Mouse (Mus musculus) embryonic stem cell, embryonic (primary cell): ENCODE measurements around the gene Grin2b.

Experiments used
- CTCF ChIA-PET, 4 experiments: fragments of 300-600 bp in 2 of 4; fragments of 350-600 bp in 2 of 4; sonication (Branson Sonifier 250); formaldehyde crosslinking; loops; one replicate each; lab custom pipeline; 2022; ENCODE audit warnings: inconsistent platforms in 2 of 4; lab: Charles Lee
- POLR2A ChIA-PET, 4 experiments: fragments of 300-600 bp in 2 of 4; fragments of 350-600 bp in 2 of 4; sonication (Branson Sonifier 250); formaldehyde crosslinking; loops; one replicate each; lab custom pipeline; 2022; ENCODE audit warnings: antibody characterized with exemption in 4 of 4, inconsistent platforms in 1 of 4; lab: Charles Lee

Grin2b gene

DNA sequence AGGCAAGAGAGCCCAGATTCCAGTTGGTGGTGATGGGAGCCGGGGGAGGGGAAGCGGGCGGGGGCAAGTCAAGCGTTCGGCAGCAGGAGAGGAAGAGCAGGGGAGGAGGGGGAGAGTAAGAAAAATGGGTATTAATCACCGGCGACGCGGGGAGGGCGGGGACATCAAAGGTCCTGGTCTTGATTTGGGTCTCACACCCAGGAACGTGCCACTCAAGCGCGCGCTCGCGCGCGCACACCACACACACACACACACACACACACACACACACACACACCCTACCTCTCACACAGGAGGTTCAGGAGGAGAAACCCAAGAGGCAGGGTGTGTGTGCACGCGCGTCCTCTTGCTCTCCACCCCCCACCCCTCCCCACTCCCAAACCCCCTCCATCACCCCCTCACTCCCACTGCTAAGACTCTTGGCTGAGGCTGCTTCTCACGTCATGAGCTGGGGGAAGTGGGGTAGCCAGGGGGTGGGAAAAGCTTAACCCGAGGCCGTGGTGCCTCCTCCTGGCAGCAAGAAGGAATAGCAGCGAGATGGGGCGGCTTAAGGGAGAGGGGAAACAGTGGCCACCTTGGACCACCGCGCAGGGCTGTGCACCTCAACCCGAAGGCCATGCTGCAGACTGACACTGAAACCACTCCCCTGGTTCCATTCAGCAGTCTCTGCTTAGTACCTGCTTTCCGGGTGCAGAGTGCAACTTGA, at the start of gene Grin2b:
Gene Grin2b (minus strand): TSS at position 321 of the 706 bp plus-strand sequence.
- ChIA-PET POLR2A (interaction anchor here in 3 of 4 experiments (0.6 to 1.9 kb wide), 5 partner anchors 9 to 475 kb away, joined by 3 to 4 read pairs (median 3); no protein-coding TSS in a partner anchor), CTCF (interaction anchor here (0.6 to 1.8 kb wide), 19 partner anchors 23 to 1010 kb away, joined by 3 to 8 read pairs (median 3); no protein-coding TSS in a partner anchor)

DNA sequence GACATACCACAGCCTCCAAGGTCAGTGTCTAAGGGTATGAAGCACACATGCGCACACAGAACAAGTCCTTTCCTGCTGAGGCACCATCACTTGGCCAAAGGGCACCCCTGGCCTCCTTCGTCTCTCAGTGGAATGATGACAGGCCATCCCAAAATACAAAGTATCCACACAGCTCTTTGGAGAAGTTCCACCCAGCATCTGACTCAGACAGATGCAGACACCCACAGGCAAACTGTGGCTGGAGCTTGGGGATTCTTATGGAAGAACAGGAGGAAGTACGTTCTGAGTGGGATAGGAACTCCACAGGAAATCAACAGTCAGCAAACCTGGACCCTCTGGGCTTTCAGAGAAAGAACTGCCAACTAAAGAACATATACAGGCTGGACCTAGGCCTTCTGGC, 48.6 kb upstream of the Grin2b start:
- ChIA-PET CTCF (no interaction called here), POLR2A (no interaction called here)

DNA sequence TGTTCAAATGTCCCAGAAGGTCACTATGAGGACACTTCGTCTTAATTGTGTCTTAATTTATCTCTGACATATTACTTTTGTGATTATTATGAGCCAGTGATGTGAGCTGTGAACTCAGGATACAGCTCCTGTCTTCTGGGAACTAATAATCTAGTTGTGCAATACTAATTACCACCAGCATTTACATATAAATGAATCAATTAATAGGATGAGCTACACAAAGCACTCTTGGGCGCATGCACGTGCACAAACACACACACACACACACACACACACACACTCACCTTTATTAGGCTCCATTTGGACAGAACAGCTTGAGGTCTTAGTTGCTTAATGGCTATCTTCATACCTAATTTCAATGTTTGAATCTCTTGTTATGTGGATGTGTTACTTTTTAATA, 37.1 kb upstream of the Grin2b start:
- CTCF ChIA-PET = no interaction called here
- POLR2A ChIA-PET = no interaction called here

DNA sequence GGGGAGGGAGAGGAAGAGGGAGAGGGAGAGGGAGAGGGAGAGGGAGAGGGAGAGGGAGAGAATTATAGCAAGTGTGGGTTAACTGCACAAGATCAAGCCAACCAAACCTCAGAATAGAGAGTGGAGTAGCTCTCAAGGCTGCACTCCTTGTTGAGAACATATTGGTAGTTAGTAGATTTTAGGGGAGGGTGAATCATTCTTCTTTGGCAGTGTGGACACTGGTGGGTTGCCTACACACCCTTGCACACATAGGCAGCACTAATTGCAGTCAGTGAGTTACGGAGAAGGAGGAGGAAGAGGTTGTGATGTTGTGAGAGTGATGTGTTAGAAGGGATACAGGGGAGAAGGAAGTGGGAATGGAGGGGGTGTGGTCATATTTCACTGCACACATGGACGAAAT, 26.5 kb upstream of the Grin2b start:
- POLR2A ChIA-PET = interaction anchor here in 1 of 4 experiments (0.6 kb wide), 1 partner anchor 8 kb away, joined by 3 read pairs; no protein-coding TSS in a partner anchor
- CTCF ChIA-PET = no interaction called here

DNA sequence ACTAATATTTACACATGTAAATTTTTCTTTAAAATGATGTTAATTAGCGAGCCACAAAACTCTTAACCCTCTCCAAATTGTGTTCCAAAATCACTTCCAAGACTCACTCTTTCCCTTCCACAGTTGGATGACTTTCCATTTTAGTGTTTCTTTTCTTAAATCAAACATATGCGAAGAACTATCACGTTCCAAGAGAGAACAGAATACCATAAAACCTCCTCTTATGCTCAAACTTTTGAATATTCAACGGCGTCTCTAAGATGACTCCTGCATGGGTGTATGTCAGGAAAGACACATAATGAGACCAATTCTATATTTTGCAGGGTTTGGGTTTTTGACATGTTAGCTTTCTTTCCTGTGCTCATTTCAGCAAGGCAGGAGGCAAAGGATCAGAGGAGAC, 21.3 kb upstream of the Grin2b start:
- CTCF ChIA-PET = no interaction called here
- POLR2A ChIA-PET = no interaction called here

DNA sequence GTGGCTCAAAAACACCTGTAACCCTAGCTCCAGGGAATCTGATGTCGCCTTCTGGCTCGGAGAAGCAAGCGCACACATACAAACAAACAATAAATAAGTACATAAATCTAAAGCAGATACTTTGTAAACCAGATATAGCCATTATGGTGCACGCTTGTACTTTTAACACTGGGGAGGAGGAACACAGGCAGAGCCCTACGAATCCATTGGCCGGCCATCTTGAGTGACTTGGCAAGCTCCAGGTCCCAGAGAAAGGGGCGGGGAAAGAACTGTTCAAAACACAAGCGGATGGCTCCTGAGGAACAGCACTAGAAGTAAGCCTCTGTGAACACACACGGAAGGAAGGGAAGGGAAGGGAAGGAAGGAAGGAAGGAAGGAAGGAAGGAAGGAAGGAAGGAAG, 4.8 kb upstream of the Grin2b start:
- ChIA-PET CTCF (interaction anchor here in 1 of 4 experiments (0.6 kb wide), 1 partner anchor 37 kb away, joined by 13 read pairs; no protein-coding TSS in a partner anchor), POLR2A (interaction anchor here in 1 of 4 experiments (0.8 kb wide), 1 partner anchor 48 kb away, joined by 3 read pairs; no protein-coding TSS in a partner anchor)

DNA sequence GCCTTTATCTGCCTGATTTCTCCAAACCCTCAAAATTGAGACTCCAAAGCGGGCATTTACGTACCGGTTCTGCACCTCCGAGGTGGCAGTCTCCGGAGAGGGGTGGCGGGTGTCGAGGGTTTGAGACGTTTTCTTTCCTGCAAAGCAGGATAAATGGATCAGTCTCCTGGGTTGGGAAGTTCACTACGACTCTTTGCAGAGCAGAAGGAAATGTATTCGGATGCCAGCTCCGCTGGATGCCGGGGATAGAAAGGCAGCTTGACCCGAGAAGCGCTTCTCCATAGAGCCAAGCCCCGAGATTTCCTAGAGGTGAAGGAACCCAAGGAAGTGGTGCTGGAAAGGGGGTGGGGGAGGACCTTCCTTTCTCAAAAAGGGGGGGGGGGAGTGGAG, 515 bp downstream of the Grin2b start:
- ChIA-PET POLR2A (interaction anchor here in 2 of 4 experiments (0.6 to 1.9 kb wide), 4 partner anchors 10 to 474 kb away, joined by 3 to 4 read pairs (median 4); no protein-coding TSS in a partner anchor), CTCF (interaction anchor here (0.6 to 1.8 kb wide), 10 partner anchors 21 to 755 kb away, joined by 3 to 6 read pairs (median 3); no protein-coding TSS in a partner anchor)

DNA sequence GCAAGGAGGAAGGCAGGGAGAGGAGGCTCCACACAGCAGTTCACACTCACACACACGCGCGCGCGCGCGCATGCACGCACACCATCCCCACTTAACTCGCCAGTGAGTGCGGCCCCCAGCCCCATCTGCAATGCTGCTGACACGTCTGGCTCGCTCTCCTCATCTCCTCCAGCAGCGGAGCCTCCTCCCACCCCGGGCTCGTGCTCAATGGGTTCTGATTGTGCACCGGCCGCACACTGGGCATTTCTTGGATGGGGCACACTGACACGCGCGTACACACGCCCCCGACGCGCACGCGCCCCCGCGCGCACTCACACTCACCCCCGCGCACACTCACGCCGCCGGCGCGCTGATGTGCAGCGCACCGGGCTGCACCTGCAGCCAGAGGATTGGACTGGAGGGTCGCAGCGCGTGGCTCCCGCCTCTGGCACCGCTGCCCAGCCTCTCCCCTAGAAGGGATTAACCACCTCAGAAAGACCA, 1.1 kb downstream of the Grin2b start:
- POLR2A ChIA-PET = interaction anchor here in 2 of 4 experiments (1.2 to 1.9 kb wide), 3 partner anchors 14 to 22 kb away, joined by 3 to 4 read pairs (median 4); no protein-coding TSS in a partner anchor
- CTCF ChIA-PET = interaction anchor here in 2 of 4 experiments (0.6 to 1.8 kb wide), 2 partner anchors 20 to 181 kb away, joined by 4 to 5 read pairs; no protein-coding TSS in a partner anchor

DNA sequence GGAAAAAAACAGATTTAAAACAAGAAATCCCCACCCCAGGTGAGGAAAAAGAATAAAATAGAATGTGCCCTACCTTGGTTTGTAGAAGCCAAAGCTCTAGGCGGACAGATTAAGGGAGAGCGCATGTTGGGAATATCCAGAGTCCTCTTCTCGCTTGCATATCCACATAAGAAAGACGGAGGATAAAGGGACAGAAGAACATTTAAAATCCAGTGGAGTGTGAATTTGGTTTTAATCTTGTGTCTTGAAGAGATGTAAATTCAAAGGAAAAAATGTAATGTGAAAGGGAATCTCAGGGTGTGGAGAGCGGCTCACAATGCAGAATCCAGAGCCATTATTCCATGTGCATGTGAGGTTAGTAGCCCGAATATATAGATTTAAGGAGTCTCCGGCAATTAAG, 2.0 kb downstream of the Grin2b start:
- ChIA-PET CTCF (no interaction called here), POLR2A (interaction anchor here in 1 of 4 experiments (1.2 kb wide), 1 partner anchor 21 kb away, joined by 3 read pairs; no protein-coding TSS in a partner anchor)

DNA sequence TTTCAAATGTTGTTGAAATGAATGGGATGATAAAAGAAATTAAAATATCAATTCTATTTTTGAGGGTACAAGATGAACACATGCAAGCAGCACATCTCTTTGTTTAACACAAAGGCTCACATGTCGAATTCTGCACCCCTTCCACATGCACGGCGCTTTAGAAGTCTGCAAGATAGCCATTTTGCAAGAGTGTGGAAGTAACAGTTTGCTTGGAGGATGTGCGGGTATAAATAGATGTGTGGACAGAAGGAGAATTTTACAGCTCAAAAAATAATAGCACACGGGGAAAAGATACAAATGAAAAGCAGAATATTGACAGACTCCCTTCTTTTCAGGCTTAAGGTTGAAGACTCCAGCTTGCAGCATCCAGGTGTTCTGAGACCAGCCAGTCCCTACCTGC, 2.9 kb downstream of the Grin2b start:
- POLR2A ChIA-PET = no interaction called here

DNA sequence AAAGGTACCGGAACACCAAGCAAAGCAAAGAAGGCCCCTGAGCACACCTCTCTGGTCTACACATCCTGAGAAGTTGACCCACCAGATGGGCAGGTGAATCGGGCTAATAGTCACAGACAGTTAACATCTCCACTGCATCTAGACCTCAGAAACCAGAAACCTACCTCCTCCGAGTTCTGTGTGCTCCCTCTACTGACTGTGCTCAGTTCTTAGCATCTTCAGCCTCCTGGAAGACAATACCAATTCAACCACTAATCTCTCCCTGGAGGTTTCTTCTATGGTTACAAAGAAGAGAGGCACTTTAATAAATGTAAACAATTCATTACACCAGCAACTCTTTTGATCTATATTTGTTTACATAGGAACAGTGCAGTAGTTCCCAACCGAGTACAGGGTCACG, 6.0 kb downstream of the Grin2b start:
- ChIA-PET POLR2A (no interaction called here), CTCF (no interaction called here)

More for the DNA sequence above, 2.9 kb downstream of the Grin2b start:
- CTCF ChIA-PET = no interaction called here

DNA sequence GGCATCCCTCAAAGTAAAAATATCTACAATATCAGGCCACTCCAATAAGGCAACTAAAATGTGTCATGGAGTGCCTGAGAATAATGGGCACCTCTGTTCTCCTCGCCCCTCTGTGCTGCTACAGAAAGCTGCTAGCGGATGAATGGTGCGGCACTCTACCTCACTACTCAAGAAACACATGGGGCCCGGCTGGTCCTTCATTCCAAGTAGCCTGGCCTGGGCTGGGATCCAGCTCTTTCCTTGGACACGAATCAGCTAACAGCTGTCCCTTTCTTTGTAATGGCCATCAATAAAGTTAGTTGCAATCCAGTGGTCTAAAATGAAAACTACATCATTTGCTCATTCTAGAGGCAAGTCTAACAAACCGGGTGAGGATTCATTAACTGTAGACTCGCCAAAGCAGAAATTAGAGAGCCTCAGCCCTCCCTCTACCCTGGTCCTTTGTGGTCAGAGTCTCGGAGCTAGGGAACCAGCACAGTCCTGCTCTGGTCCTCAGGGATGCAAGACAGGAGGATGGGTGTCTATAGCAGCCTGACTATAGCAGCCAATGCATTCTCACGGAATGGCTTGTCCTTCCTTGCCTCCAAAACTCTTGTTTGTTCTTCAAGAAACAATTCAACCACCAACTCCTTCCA, 7.8 kb downstream of the Grin2b start:
- POLR2A ChIA-PET = no interaction called here
- CTCF ChIA-PET = no interaction called here

DNA sequence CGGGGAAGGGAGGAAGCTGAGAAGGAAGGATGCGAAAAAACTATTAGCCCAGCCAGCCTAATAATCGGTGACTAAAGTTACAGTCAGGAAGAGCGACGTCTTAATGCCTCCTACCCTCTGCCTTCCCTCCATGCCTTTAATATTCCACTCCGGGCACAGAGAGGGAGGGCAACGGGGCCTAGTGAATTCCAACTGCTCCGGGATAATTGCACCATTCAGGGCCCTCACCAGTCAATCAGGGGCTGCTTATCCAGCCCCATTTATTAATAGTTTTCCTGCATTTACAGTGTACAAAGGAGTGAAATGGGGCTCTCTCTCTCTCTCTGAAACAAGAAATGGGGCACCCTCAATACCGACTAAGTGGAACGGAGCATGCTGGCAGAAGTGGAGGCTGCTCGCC, 11.2 kb downstream of the Grin2b start:
- ChIA-PET CTCF (no interaction called here), POLR2A (no interaction called here)

DNA sequence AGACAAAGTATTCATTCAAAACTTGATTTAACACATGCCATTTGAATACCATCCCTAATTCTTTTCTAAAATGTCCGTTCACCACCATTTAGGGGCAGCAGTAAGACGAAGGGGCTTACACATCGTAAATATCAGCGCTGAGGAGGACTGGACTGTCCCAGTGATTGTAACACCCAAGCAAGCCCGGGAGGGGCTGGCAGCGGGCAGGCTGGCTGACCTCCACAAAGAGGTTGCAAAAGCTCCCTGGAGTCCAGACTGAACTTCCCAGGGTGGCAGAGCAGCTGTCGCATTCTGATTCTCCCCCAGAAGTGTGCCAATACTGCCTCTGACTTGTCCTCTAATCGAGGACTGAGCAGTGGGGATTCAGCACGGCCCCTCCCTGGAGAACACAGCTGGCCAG, 19.9 kb downstream of the Grin2b start:
- CTCF ChIA-PET = no interaction called here
- POLR2A ChIA-PET = no interaction called here

DNA sequence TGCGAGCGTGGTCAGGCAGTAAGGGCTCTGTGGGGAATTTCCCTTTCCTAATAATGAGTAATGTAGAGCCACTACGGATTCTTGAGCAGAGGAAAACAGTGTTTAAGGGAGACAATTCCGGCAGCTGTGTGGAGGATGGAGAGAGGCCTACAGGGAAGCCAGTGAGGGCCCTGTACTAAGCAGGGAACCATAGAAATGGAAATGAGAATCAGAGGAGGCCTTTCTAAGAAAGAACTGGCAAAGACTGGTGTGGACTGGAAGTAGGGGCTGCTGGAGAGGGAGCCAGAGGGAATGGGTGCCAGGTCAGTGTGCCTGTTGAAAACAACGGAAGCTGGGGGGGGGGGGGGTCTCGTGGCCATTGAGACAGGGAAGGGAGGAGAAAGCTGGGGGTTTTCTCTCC, 23.2 kb downstream of the Grin2b start:
- ChIA-PET CTCF (interaction anchor here (0.5 to 1.2 kb wide), 4 partner anchors 23 to 1591 kb away, joined by 3 to 10 read pairs (median 3); partner anchors contain the start of gene Grin2b (in 1 of the 4)), POLR2A (interaction anchor here in 2 of 4 experiments (0.6 to 1.7 kb wide), 3 partner anchors 22 to 654 kb away, joined by 3 read pairs; partner anchors contain the start of gene Hist4h4 (in 1 of the 2))

DNA sequence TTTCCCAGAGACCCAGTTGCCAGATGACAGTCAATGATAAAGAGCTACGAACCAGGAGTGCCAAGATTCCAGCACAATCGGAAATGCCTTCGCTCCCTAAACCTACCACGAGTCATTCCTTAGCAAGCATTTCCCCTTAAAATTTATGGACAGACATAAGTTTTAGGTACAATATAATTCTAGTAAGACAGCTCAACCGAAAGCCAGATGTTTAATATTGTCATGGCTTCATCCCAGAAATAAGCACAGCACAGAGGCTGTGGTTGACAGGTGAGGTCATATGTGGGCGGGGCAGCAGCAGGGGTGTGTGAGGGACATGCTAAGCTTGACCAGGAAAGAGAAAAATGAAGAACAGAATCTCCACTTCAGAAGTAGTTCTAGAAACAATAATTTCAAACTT, 33.3 kb downstream of the Grin2b start:
- CTCF ChIA-PET = no interaction called here
- POLR2A ChIA-PET = no interaction called here

DNA sequence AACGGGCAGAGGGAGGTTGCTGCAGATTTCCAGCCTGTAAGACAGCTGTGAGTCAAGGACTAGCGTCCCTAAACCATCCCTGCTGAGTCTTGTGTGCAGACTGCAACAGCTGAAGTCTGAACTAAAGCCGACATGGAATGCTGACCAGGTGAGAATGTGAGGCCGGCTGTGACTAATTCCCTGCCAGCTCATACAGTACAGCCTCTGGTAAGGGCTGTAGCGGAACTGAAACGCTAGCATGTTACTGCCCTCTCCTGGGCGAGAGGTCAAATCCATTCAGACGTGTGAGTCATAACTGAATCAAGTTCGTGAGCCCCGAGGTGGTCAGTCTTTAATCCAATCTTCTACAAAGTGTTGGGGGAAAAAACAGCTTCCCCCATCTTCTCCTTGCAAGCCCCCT, 42.9 kb downstream of the Grin2b start:
- POLR2A ChIA-PET = interaction anchor here in 1 of 4 experiments (1.1 kb wide), 1 partner anchor 47 kb away, joined by 3 read pairs; no protein-coding TSS in a partner anchor
- CTCF ChIA-PET = no interaction called here

DNA sequence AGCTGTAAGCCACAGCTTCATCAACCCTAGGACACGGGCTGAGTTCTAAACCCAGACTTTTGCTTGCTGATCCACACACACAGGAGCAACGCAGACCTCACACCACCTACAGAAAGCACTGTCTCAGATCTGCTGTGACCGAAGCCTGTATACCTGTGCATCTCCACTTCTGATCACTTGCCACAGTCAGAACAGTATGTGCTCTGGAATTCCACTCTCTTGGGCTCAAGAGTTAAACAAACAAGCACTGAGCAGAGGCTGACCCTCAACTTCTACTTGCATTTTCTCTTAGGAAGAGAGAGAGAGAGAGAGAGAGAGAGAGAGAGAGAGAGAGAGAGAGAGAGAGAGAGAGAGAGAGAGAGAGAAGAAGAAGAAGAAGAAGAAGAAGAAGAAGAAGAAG, 50.7 kb downstream of the Grin2b start:
- ChIA-PET POLR2A (no interaction called here), CTCF (no interaction called here)

DNA sequence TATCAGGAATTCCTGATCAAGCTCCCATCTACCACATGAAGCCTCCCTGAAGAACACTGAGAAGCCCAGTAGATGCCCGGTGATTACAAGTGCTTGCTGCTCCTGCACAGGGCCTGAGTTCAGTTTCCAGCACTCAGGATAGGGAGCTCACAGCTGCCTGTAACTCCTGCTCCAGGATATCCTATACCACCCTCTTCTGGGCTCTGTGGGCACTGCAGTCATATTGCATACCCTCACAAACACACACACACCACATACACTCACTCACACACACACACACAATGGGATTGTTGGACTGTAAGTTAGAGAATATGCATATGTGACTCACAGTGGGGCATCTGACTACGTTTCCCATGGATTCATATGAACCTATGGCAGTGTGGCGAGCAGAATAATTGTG, 55.9 kb downstream of the Grin2b start:
- ChIA-PET POLR2A (interaction anchor here in 1 of 4 experiments (0.5 kb wide), 1 partner anchor 403 kb away, joined by 4 read pairs; no protein-coding TSS in a partner anchor), CTCF (interaction anchor here in 2 of 4 experiments (0.6 to 1.0 kb wide), 3 partner anchors 9 to 41 kb away, joined by 3 to 6 read pairs (median 3); no protein-coding TSS in a partner anchor)
